Mouse (Mus musculus): Measurements from ENCODE around the gene Cyb5b.

The Cyb5b gene

DNA sequence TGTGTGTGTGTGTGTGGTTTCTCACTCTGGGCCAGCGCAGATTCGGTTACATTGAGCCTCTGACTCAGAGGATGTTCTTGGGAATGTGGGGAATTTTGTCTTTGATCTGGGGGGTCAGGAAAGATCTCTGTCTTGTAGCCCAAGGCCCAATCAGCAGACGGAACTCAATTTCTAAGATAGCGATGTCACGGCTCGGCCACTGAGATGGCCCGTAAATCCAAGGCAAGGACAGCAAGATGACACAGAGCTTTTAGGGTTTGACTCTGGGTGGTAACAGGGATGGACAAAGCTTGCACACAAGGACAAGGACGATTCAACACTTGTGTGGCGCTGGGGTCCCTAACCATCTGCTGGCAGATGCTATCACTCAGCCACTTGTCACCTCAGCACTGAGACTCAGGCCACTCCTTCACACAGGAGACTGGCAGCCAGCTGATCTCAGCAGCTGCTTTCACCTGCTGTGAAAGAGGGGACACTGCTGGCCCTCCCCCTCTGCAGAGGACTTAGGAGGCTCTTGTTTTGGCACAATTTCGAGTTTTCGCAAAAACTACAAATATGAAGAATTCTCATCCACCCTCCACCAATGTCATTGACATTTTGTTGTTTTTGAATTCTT is 76.7 kb downstream of the Cyb5b start:
- no peak for DNase-seq (ENCODE audit: low read depth)

- no peak for DNase-seq (ENCODE audit: low read depth)
Measured at GRCm38 (mm10) chr8:107233251-107233650, 82.8 kb downstream of the Cyb5b start.

- DNase-seq (ENCODE audit: low read depth), result no peak
Measured at GRCm38 (mm10) chr8:107233718-107234117, 83.3 kb downstream of the Cyb5b start.

Data from induced T-regulatory cell, adult 2 months (primary cell).